16 mouse cellular contexts compared by ENCODE assay signal in genomic region chr3:111817288-111817687, GRCm38 (mm10).
"Had no signal": no experiment of that assay in that cellular context is flagged by ENCODE, and none has a peak within 500 bp of the region (broad histone marks: within the 10 kb centered on the region; RNA-seq: fewer than 3 reads in every experiment).

No protein-coding gene starts in this region.

- H3K9ac ChIP-seq: lung, embryonic 14.5 days; midbrain, embryonic 12.5 days; midbrain, embryonic 15.5 days; neural tube, embryonic 13.5 days; neural tube, embryonic 15.5 days; stomach, embryonic 15.5 days had no signal

- H3K36me3 ChIP-seq: midbrain, embryonic 10.5 days; midbrain, embryonic 12.5 days; midbrain, embryonic 15.5 days; neural tube, embryonic 13.5 days; neural tube, embryonic 15.5 days; stomach, embryonic 15.5 days had no signal

- DNase-seq: lung, adult 18-20 months; lung, embryonic 14.5 days; lung, postnatal 10 days; lung, postnatal 4 days; right cerebral cortex, postnatal 14 days; thymus, adult 2 months; thymus, postnatal 25 days; thymus, postnatal 4 days had no signal

- H3K4me1 ChIP-seq: midbrain, embryonic 10.5 days; midbrain, embryonic 12.5 days; midbrain, embryonic 15.5 days; neural tube, embryonic 13.5 days; neural tube, embryonic 15.5 days; stomach, embryonic 15.5 days had no signal

- H3K4me2 ChIP-seq: lung, embryonic 14.5 days; midbrain, embryonic 12.5 days; midbrain, embryonic 15.5 days; neural tube, embryonic 13.5 days; neural tube, embryonic 15.5 days; stomach, embryonic 15.5 days had no signal

- ATAC-seq: midbrain, embryonic 15.5 days had no signal

- H3K27me3 ChIP-seq: midbrain, embryonic 12.5 days; midbrain, embryonic 15.5 days; neural tube, embryonic 13.5 days; neural tube, embryonic 15.5 days; stomach, embryonic 15.5 days had no signal

- H3K4me3 ChIP-seq: midbrain, embryonic 10.5 days; midbrain, embryonic 12.5 days; midbrain, embryonic 15.5 days; myocyte; neural tube, embryonic 13.5 days; neural tube, embryonic 15.5 days; stomach, embryonic 15.5 days had no signal

- H3K9me3 ChIP-seq: midbrain, embryonic 10.5 days; midbrain, embryonic 12.5 days; midbrain, embryonic 15.5 days; neural tube, embryonic 13.5 days; neural tube, embryonic 15.5 days; stomach, embryonic 15.5 days had no signal

- H3K27ac ChIP-seq: midbrain, embryonic 10.5 days; midbrain, embryonic 12.5 days; midbrain, embryonic 15.5 days; neural tube, embryonic 13.5 days; neural tube, embryonic 15.5 days; stomach, embryonic 15.5 days; stomach, postnatal 0 days had no signal
